Mouse (Mus musculus) Patski (cell line): ENCODE measurements around the gene Tmem80. TPM values are rescaled to one million over a fixed set of nuclear protein-coding genes. Genes with fewer than 3 reads are reported as not detected.
A peak's percentile ranks its signal among the peaks of the same experiment; 100 is the strongest.

Experiments
- ATAC-seq: fragments of 100-300 bp; one replicate; pipeline ENCODE4 v1.8.0; 2021
- CTCF ChIA-PET: fragments of 350-600 bp; sonication (Branson Sonifier 250); formaldehyde crosslinking; loops from one replicate; lab custom pipeline; 2022; ENCODE audit warnings: inconsistent platforms; lab: Charles Lee
- POLR2A ChIA-PET: fragments of 350-600 bp; sonication (Branson Sonifier 250); formaldehyde crosslinking; loops from one replicate; lab custom pipeline; 2022; ENCODE audit warnings: antibody characterized with exemption, inconsistent platforms; lab: Charles Lee
- DNase-seq: peaks from one replicate; pipeline ENCODE4 v3.0.0-alpha.2; 2011; ENCODE audit warnings: low read depth, low spot score
- H3K27me3 ChIP-seq: fragments of 371-371 bp; one replicate; pipeline ENCODE4 v1.5.1; 2021
- CTCF ChIP-seq: fragments of 100-300 bp; IDR thresholded peaks from one replicate; pipeline ENCODE4 v1.5.1; 2021
- in situ Hi-C: fragments of 300-500 bp; cut with MboI; formaldehyde crosslinking; loops from 3 replicates; pipeline ENCODE4 v1.11.1; 2018; ENCODE audit warnings: low pct_unique_long_range_greater_than_20kb, mixed read lengths
- polyA plus RNA-seq: library from polyadenylated mRNA; unstranded; gene quantifications from one replicate; pipeline ENCODE4 v1.2.3, GENCODE M21; 2021

Gene Tmem80
- polyA plus RNA-seq, 1 experiment from 2014 or later, result 34.0 TPM

- ATAC-seq (no peak), DNase-seq (no peak)
- no peak for TF ChIP-seq CTCF
- no peaks in the 10 kb centered on the region for H3K27me3 ChIP-seq
- POLR2A ChIA-PET, result no interaction called here
- CTCF ChIA-PET, result no interaction called here
- in situ Hi-C loops, result no loop called here
These were observed 29.5 kb upstream of the Tmem80 start for GRCm38 (mm10) chr7:141297926-141298650.

- ChIA-PET CTCF (no interaction called here), POLR2A (no interaction called here)
- ATAC-seq, result no peak
- no peak for TF ChIP-seq CTCF
- no peak for DNase-seq
- in situ Hi-C loops, result no loop called here
- H3K27me3 ChIP-seq, result no peaks in the 10 kb centered on the region
These were observed 28.4 kb upstream of the Tmem80 start for GRCm38 (mm10) chr7:141299175-141299574.

GRCm38 (mm10) chr7:141301386-141301785, 26.2 kb upstream of the Tmem80 start:
- H3K27me3 ChIP-seq, result no peaks in the 10 kb centered on the region
- ChIA-PET CTCF (interaction anchor here (1.3 kb wide), 1 partner anchor 23 kb away, joined by 4 read pairs; the partner anchor contains the start of gene Sct), POLR2A (no interaction called here)
- DNase-seq (no peak), ATAC-seq (no peak)
- TF ChIP-seq CTCF, result no peak
- in situ Hi-C loops, result no loop called here

- no peak for TF ChIP-seq CTCF
- DNase-seq (no peak), ATAC-seq (no peak)
- no peaks in the 10 kb centered on the region for H3K27me3 ChIP-seq
- ChIA-PET POLR2A (no interaction called here), CTCF (interaction anchor here (1.3 to 1.7 kb wide), 4 partner anchors 12 to 34 kb away, joined by 3 to 4 read pairs (median 4); partner anchors contain the start of gene Sct)
- in situ Hi-C loops, result no loop called here
These were observed 24.8 kb upstream of the Tmem80 start for GRCm38 (mm10) chr7:141302702-141303268.

GRCm38 (mm10) chr7:141304537-141304936, 23.0 kb upstream of the Tmem80 start:
- ChIA-PET CTCF (interaction anchor here (1.7 kb wide), 1 partner anchor 12 kb away, joined by 4 read pairs; no protein-coding TSS in a partner anchor), POLR2A (no interaction called here)
- in situ Hi-C loops, result no loop called here
- DNase-seq, result no peak
- no peak for TF ChIP-seq CTCF
- H3K27me3 ChIP-seq, result no peaks in the 10 kb centered on the region
- ATAC-seq, result no peak

- ChIA-PET CTCF (interaction anchor here (1.1 kb wide), 1 partner anchor 47 kb away, joined by 4 read pairs; no protein-coding TSS in a partner anchor), POLR2A (no interaction called here)
- ATAC-seq (no peak), DNase-seq (no peak)
- TF ChIP-seq CTCF, result no peak
- no peaks in the 10 kb centered on the region for H3K27me3 ChIP-seq
- in situ Hi-C loops, result no loop called here
These were observed 13.1 kb upstream of the Tmem80 start for GRCm38 (mm10) chr7:141314416-141314815.

- ATAC-seq, result no peak
- in situ Hi-C loops, result loop anchor here (5.0 kb wide), 2 partner anchors 48 to 73 kb away; partner anchors contain the start of gene Irf7
- TF ChIP-seq CTCF, result no peak
- no peak for DNase-seq
- POLR2A ChIA-PET, result no interaction called here
- CTCF ChIA-PET, result interaction anchor here (0.8 to 1.3 kb wide), 4 partner anchors 11 to 51 kb away, joined by 3 to 4 read pairs (median 4); no protein-coding TSS in a partner anchor
- no peaks in the 10 kb centered on the region for H3K27me3 ChIP-seq
These were observed 12.5 kb upstream of the Tmem80 start for GRCm38 (mm10) chr7:141315076-141315475.

- ATAC-seq (peak; percentile 67), DNase-seq (no peak)
- in situ Hi-C loops, result loop anchor here (5.0 kb wide), 2 partner anchors 49 to 74 kb away; partner anchors contain the start of gene Irf7
- H3K27me3 ChIP-seq, result no peaks in the 10 kb centered on the region
- TF ChIP-seq CTCF, result peak; percentile 75
- POLR2A ChIA-PET, result interaction anchor here (0.5 kb wide), 1 partner anchor 21 kb away, joined by 3 read pairs; no protein-coding TSS in a partner anchor
- CTCF ChIA-PET, result interaction anchor here (1.1 to 2.0 kb wide), 3 partner anchors 9 to 52 kb away, joined by 3 to 5 read pairs (median 4); no protein-coding TSS in a partner anchor
These were observed 11.6 kb upstream of the Tmem80 start for GRCm38 (mm10) chr7:141315974-141316373.

- POLR2A ChIA-PET, result interaction anchor here (0.6 to 0.7 kb wide), 2 partner anchors 20 to 151 kb away, joined by 3 read pairs; no protein-coding TSS in a partner anchor
- no peak for DNase-seq
- no peaks in the 10 kb centered on the region for H3K27me3 ChIP-seq
- CTCF ChIA-PET, result interaction anchor here (0.9 to 2.0 kb wide), 2 partner anchors 10 to 77 kb away, joined by 3 to 5 read pairs; no protein-coding TSS in a partner anchor
- no peak for TF ChIP-seq CTCF
- ATAC-seq, result no peak
- in situ Hi-C loops, result loop anchor here (5.0 kb wide), 2 partner anchors 50 to 75 kb away; partner anchors contain the start of gene Irf7
These were observed 9.9 kb upstream of the Tmem80 start for GRCm38 (mm10) chr7:141317619-141318132.

GRCm38 (mm10) chr7:141319446-141319845, 8.1 kb upstream of the Tmem80 start:
- in situ Hi-C loops, result loop anchor here (5.0 kb wide), 2 partner anchors 52 to 77 kb away; partner anchors contain the start of gene Irf7
- ATAC-seq (no peak), DNase-seq (no peak)
- POLR2A ChIA-PET, result no interaction called here
- no peaks in the 10 kb centered on the region for H3K27me3 ChIP-seq
- TF ChIP-seq CTCF, result no peak
- CTCF ChIA-PET, result no interaction called here
